Mouse (Mus musculus) embryonic facial prominence, embryonic 11.5 days (tissue): Measurements from ENCODE around the gene Olfr522. TPM values are rescaled to one million over a fixed set of nuclear protein-coding genes. Genes with fewer than 3 reads are reported as not detected.

Experiments used
- ATAC-seq: fragments of 200-750 bp; cut with Nextera tagmentation; replicated peaks from 2 replicates; pipeline ENCODE4 v1.8.0; 2017; ENCODE audit warnings: low read depth; ENCODE audit not compliant: insufficient number of reproducible peaks, low FRiP score, low TSS enrichment
- DNase-seq: peaks from one replicate; pipeline ENCODE4 v3.0.0-alpha.2; 2015; ENCODE audit warnings: low spot score
- H3K27ac ChIP-seq: fragments of 300-500 bp; sonication (generic); replicated peaks from 2 replicates; pipeline ENCODE4 v1.5.1; 2014; ENCODE audit warnings: mild to moderate bottlenecking, low read depth, low read length, control low read depth
- H3K27me3 ChIP-seq: fragments of 300-500 bp; sonication (generic); 2 replicates; pipeline ENCODE4 v1.6.1; 2014; ENCODE audit warnings: mild to moderate bottlenecking, low read length, moderate library complexity, mixed read lengths; ENCODE audit not compliant: control insufficient read depth, insufficient read depth
- H3K36me3 ChIP-seq: fragments of 300-500 bp; sonication (generic); replicated peaks from 2 replicates; pipeline ENCODE4 v1.6.1; 2014; ENCODE audit warnings: low read depth, mild to moderate bottlenecking, low read length, moderate library complexity, mixed read lengths; ENCODE audit not compliant: control insufficient read depth, insufficient read depth
- H3K4me1 ChIP-seq: fragments of 300-500 bp; sonication (generic); 2 replicates; pipeline ENCODE4 v1.6.1; 2014; ENCODE audit warnings: low read length, mixed read lengths; ENCODE audit not compliant: control insufficient read depth, insufficient read depth
- H3K4me2 ChIP-seq: fragments of 300-500 bp; sonication (generic); 2 replicates; pipeline ENCODE4 v1.6.1; 2014; ENCODE audit warnings: low read depth, mild to moderate bottlenecking, control low read depth, low read length, moderate library complexity
- H3K4me3 ChIP-seq: fragments of 300-500 bp; sonication (generic); 2 replicates; pipeline ENCODE4 v1.5.1; 2014; ENCODE audit warnings: low read depth, low read length, control low read depth
- H3K9ac ChIP-seq: fragments of 300-500 bp; sonication (generic); replicated peaks from 2 replicates; pipeline ENCODE4 v1.6.1; 2014; ENCODE audit warnings: mild to moderate bottlenecking, control low read depth, low read length
- H3K9me3 ChIP-seq: fragments of 300-500 bp; sonication (generic); replicated peaks from 2 replicates; pipeline ENCODE4 v1.6.1; 2016; ENCODE audit warnings: mild to moderate bottlenecking, low read length, inconsistent platforms, mixed read lengths; ENCODE audit not compliant: control insufficient read depth
- WGBS: fragments of 180-500 bp; shearing (Covaris S2); extraction: QIAGEN DNeasy Blood & Tissue Kit; methylation state at CpG from one replicate; pipeline ENCODE4 v1.1.7; 2014; 5-methylcytosine and 5-hydroxymethylcytosine counted together
- polyA plus RNA-seq: library from polyadenylated mRNA; unstranded; fragments of >200 nt; fragmentation: Nextera tagmentation; extraction: Ambion mirVana; gene quantifications from 2 replicates; pipeline ENCODE4 v1.2.1, GENCODE M21; 2014

The Olfr522 gene
- polyA plus RNA-seq, 1 experiment from 2014 or later: not detected

DNA sequence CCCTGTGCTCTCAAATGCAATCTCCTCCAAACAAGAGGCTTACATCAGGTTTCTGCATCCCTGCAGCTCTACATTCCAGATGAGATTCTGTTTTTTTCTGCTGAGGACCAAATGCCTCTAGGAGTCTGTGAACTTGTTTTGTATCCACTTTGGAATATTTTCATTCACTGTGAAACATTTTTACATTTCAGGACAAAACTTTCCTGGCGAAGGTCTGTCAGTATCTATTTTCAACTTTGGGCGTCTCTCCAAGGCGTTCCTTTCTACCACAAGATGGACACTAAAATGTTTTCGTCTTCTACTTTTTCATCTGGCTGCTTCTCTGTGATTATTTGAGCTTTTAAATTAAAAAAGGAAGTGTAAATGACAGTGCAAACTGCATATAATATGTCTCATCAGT lies 29.5 kb upstream of the Olfr522 start:
- H3K4me1 ChIP-seq: no peaks in the 10 kb centered on the region
- H3K9me3 ChIP-seq: no peaks in the 10 kb centered on the region
- DNase-seq (no peak), ATAC-seq (no peak)
- no peak overlapping the region for H3K4me2 ChIP-seq
- WGBS: 80% methylated on average over 4 of the region's 4 CpGs
- no peaks in the 10 kb centered on the region for H3K36me3 ChIP-seq
- H3K27me3 ChIP-seq: no peaks in the 10 kb centered on the region
- no peak overlapping the region for H3K4me3 ChIP-seq
- no peak overlapping the region for H3K9ac ChIP-seq
- H3K27ac ChIP-seq: no peak overlapping the region

DNA sequence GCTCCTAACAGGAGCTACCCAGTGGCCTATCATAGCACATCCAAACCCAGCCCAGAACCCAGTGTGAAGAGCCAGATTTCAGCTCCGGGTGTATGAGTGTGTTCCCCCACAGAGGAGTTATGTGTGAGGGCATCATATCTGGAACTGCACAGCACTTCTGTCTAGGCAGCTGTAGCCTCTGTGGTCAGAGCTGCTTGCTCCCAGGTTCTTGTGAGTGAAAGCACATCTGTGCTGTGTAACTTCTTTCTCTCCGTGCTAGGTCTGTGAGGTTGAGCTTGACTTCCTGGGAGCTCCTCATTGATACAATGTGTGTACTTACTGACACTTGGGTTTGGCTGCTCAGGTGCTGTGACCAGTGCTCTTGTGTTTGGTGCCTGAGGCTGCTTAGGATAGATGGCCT lies 28.3 kb upstream of the Olfr522 start:
- Histone ChIP-seq H3K4me3 (no peak overlapping the region), H3K4me1 (no peaks in the 10 kb centered on the region), H3K9me3 (no peaks in the 10 kb centered on the region), H3K4me2 (no peak overlapping the region), H3K27me3 (no peaks in the 10 kb centered on the region), H3K27ac (no peak overlapping the region), H3K36me3 (no peaks in the 10 kb centered on the region), H3K9ac (no peak overlapping the region)
- WGBS: 89% methylated on average over 2 of the region's 2 CpGs
- ATAC-seq (no peak), DNase-seq (no peak)

DNA sequence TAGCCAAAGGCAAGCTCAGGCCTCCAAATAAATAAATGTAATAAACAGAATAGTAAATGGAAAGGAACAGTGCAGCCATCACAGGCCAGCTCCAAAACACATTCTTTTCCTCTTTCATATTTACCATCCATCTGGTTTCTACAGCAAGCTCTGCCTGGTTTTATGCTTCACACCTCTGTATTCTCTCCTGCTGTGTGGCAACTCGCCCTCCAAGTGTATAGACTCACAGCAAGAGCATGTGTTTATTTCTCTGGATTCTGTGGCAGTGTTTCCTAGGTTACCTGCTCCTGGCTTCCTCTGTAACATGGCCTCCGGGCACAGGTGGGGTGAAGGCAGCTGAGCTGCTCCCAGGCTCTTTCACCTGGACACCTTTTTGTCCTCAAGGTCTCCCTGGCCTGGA lies 27.9 kb upstream of the Olfr522 start:
- WGBS: 59% methylated on average over 2 of the region's 2 CpGs
- Histone ChIP-seq H3K36me3 (no peaks in the 10 kb centered on the region), H3K4me1 (no peaks in the 10 kb centered on the region)

DNA sequence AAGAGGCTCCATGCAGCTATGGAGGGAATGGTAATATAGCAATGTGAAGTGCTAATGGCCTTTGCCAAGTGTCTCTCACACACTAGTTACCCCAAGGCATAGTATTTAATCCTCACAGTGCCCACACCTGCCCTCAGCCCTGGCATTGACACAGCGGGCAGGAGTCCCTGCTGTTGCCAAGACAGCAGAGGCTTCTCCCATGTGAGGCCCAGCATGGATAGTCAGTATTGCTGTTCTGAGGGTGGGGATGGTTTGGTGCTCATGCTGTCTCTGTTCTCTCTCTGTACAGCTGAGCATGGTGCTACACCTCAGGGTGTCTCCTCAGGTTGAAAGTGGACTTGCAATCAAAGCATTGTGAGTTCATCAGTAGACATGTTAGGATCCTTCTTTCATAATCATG lies 25.9 kb upstream of the Olfr522 start:
- DNase-seq (no peak), ATAC-seq (no peak)
- no peak overlapping the region for H3K9ac ChIP-seq
- H3K27ac ChIP-seq: no peak overlapping the region
- no peak overlapping the region for H3K4me2 ChIP-seq
- no peak overlapping the region for H3K4me3 ChIP-seq
- no peaks in the 10 kb centered on the region for H3K4me1 ChIP-seq
- no peaks in the 10 kb centered on the region for H3K9me3 ChIP-seq
- H3K27me3 ChIP-seq: no peaks in the 10 kb centered on the region
- whole genome bisulfite sequencing: 86% methylated on average over 1 of the region's 1 CpGs
- no peaks in the 10 kb centered on the region for H3K36me3 ChIP-seq

More for the DNA sequence above, 27.9 kb upstream of the Olfr522 start:
- no peak overlapping the region for H3K4me3 ChIP-seq
- no peaks in the 10 kb centered on the region for H3K9me3 ChIP-seq
- ATAC-seq (no peak), DNase-seq (no peak)
- no peak overlapping the region for H3K9ac ChIP-seq
- no peak overlapping the region for H3K4me2 ChIP-seq
- no peaks in the 10 kb centered on the region for H3K27me3 ChIP-seq
- no peak overlapping the region for H3K27ac ChIP-seq

DNA sequence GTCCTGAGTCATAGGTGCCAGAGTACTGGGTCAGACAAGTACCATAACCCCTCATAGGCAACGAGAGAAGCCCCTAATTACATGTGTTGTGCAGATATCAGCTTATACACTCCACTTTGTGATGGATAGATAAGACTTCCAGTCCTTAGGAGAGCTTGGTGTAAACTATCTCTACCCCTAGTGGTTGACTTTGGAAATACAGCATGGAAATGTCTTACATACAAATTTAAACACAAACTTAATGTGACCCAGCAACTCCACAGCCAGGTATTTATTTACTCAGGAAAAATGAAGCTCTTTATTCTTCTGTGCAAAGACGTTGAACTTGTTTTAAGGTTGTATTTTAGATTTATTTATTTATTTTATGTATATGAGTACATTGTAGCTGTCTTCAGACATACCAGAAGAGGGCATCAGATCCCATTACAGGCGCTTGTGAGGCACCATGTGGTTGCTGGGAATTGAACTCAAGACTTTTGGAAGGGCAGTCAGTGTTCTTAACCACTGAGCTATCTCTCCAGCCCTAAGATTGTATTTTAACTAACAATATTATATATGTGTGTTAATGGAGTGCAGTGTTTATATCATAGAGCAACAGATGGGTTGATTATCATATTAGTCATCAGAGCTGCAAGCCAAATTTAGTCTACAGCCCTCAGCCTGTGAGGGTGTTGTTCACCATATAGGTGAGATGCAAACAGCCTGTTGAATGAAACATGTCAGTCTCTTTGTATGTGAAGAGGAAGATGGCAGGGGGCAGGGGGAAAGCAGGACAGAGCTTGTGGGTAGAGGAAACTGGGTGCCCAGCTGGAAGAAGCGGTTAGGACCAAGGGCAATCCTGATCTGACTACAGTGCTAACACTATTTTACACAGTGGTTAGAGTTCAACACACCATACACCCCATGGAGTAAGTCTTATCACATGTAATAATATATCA lies 24.1 kb upstream of the Olfr522 start:
- H3K36me3 ChIP-seq: no peaks in the 10 kb centered on the region
- DNase-seq (peak; percentile 66), ATAC-seq (no peak)
- H3K4me1 ChIP-seq: no peaks in the 10 kb centered on the region
- no peak overlapping the region for H3K9ac ChIP-seq
- H3K27ac ChIP-seq: no peak overlapping the region
- WGBS: 58% methylated on average over 4 of the region's 4 CpGs
- H3K27me3 ChIP-seq: no peaks in the 10 kb centered on the region
- no peak overlapping the region for H3K4me2 ChIP-seq
- H3K4me3 ChIP-seq: no peak overlapping the region
- H3K9me3 ChIP-seq: no peaks in the 10 kb centered on the region

DNA sequence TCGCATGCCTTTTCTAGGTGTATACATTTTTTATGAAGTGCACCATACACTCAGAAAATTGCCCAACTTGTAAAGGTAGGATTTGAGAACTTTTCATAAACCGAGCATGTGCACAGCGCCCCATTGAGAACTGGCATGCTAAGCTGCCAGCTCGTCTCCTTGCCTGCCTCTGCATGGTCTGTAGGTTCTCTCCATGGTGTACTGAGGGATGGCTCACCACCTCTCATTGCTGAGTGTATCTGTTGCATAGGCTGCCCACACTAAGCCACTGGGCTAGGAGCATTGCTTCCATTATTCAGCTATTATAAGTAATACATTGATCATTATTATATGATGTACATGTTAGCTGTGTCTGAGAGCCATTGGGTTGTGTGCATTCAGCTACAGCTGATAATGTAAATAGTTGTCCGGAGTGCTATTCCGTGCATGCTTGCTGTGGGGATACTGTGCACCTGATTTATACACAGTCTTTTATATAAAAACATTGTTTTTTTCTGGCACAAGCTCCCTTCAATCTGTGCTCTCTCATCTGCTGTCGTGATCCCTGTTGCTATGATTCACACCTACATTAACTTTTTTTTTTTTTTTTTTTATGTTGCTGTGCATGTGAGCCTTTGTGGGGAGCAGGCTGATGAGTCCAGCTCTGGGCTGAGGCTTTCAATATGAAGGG lies 23.3 kb upstream of the Olfr522 start:
- no peaks in the 10 kb centered on the region for H3K9me3 ChIP-seq
- no peaks in the 10 kb centered on the region for H3K36me3 ChIP-seq
- H3K9ac ChIP-seq: no peak overlapping the region
- no peaks in the 10 kb centered on the region for H3K27me3 ChIP-seq
- ATAC-seq (no peak), DNase-seq (no peak)
- no peak overlapping the region for H3K27ac ChIP-seq
- H3K4me1 ChIP-seq: no peaks in the 10 kb centered on the region
- H3K4me3 ChIP-seq: no peak overlapping the region
- WGBS: 82% methylated on average over 7 of the region's 7 CpGs
- H3K4me2 ChIP-seq: no peak overlapping the region

DNA sequence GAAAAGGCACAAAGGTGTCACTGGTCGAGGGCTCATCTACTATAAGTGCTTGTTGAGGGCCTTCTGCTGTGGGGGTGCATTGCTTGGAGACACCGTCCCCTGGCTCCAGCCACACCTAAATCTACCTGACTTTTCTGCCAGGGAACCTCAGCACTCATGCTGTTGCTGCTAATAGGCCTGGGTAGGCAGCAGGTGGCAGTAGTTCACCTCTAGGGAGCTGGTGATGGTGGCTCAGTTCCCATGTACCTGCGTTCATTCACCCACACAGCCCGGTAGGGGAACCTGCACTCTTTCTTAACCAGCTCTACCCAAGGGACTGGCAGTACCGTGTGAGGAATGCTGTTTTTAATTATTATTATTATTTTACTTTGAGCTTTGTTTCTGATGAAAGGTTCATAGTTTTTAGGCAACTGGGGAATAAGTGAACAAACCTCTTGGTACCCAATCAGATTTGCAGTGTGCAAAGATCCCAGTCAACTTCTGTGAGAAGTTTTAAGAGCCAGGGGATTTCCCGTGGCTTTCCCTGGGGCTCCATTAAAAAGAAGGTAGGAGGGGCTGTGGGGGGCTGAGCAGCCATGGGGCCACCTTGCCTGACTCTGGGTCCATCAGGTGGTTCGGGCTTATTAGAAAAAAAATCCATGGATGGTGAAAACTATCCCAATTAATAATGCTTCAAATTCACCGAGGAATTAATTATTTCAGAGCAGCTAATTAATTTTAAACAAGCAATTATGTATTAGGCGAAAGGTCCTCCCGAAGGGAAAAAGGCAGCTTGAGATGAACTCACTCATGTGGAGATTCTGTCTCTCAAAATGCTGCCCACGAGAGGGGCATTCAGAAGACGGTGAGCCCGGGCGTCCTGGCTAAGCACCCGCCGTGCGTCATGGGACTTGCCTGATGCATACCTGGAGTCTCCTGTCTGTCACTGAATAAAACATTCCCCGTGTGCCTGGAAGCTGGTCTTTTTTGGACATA lies 22.4 kb upstream of the Olfr522 start:
- WGBS: 61% methylated on average over 18 of the region's 18 CpGs
- Histone ChIP-seq H3K9ac (no peak overlapping the region), H3K4me3 (no peak overlapping the region), H3K4me2 (no peak overlapping the region), H3K36me3 (no peaks in the 10 kb centered on the region), H3K27ac (no peak overlapping the region), H3K27me3 (no peaks in the 10 kb centered on the region), H3K4me1 (no peaks in the 10 kb centered on the region), H3K9me3 (no peaks in the 10 kb centered on the region)
- DNase-seq (no peak), ATAC-seq (no peak)
